Mouse (Mus musculus) intestine, embryonic 14.5 days (tissue): ENCODE results near the gene Tlr9. TPM values are rescaled to one million over a fixed set of nuclear protein-coding genes. Genes with fewer than 3 reads are reported as not detected.

Experiments
- ATAC-seq: fragments of 200-750 bp; cut with Nextera tagmentation; replicated peaks from 2 replicates; pipeline ENCODE4 v1.8.0; 2017; ENCODE audit warnings: low read depth, moderate number of reproducible peaks, moderate TSS enrichment, moderate library complexity; ENCODE audit not compliant: low FRiP score, low TSS enrichment
- DNase-seq: peaks from one replicate; pipeline ENCODE4 v3.0.0-alpha.2; 2018; ENCODE audit warnings: low spot score
- H3K27ac ChIP-seq: fragments of 300-500 bp; sonication (generic); 2 replicates; pipeline ENCODE4 v1.5.1; 2014; ENCODE audit warnings: low read depth, mild to moderate bottlenecking, control low read depth
- H3K27me3 ChIP-seq: fragments of 300-500 bp; sonication (generic); replicated peaks from 2 replicates; pipeline ENCODE4 v1.6.1; 2014; ENCODE audit warnings: low read length, control low read depth; ENCODE audit not compliant: control insufficient read depth, insufficient read depth
- H3K36me3 ChIP-seq: fragments of 300-500 bp; sonication (generic); 2 replicates; pipeline ENCODE4 v1.6.1; 2014; ENCODE audit warnings: low read length, control low read depth; ENCODE audit not compliant: control insufficient read depth, insufficient read depth
- H3K4me1 ChIP-seq: fragments of 300-500 bp; sonication (generic); replicated peaks from 2 replicates; pipeline ENCODE4 v1.6.1; 2014; ENCODE audit warnings: low read length, control low read depth, mixed read lengths; ENCODE audit not compliant: control insufficient read depth, insufficient read depth
- H3K4me2 ChIP-seq: fragments of 300-500 bp; sonication (generic); 2 replicates; pipeline ENCODE4 v1.6.1; 2014; ENCODE audit warnings: low read length
- H3K4me3 ChIP-seq: fragments of 300-500 bp; sonication (generic); 2 replicates; pipeline ENCODE4 v1.5.1; 2014; ENCODE audit warnings: low read depth, low read length, control low read depth, mixed read lengths
- H3K9ac ChIP-seq: fragments of 300-500 bp; sonication (generic); 2 replicates; pipeline ENCODE4 v1.6.1; 2014; ENCODE audit warnings: mild to moderate bottlenecking, low read length
- H3K9me3 ChIP-seq: fragments of 300-500 bp; sonication (generic); 2 replicates; pipeline ENCODE4 v1.6.1; 2016; ENCODE audit warnings: low read length, control low read depth; ENCODE audit not compliant: control insufficient read depth
- WGBS: fragments of 180-500 bp; shearing (Covaris S2); extraction: QIAGEN DNeasy Blood & Tissue Kit; methylation state at CpG from one replicate; pipeline ENCODE4 v1.1.7; 2014; 5-methylcytosine and 5-hydroxymethylcytosine counted together
- polyA plus RNA-seq: library from polyadenylated mRNA; unstranded; fragments of >200 nt; fragmentation: Nextera tagmentation; extraction: Ambion mirVana; gene quantifications from 2 replicates; pipeline ENCODE4 v1.2.1, GENCODE M21; 2014

The Tlr9 gene
- polyA plus RNA-seq, 1 experiment from 2014 or later: 0.08 TPM

DNA sequence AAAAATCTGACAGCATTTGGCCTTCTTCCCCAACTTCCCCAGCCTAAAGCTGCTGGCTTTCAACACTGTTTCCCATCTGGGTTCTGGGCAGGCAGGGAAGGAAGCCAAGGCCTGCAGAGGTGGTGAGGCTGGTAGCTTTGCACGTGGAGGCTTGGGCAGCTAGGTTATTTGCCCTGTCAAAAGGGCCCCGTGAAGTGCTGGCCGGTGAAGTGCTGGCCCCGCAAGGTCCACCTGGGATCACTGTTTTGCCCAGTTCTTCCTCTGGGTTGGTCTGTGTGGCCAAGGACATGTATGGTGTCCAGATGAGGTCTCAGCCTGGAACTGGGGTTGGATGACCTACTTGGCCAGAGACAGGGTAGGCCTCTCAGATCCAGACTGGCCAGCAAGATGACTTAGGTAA, 12.4 kb upstream of the Tlr9 start:
- Histone ChIP-seq H3K36me3 (peaks cover 50% of the 10 kb centered on the region), H3K9ac (no peak overlapping the region), H3K4me3 (no peak overlapping the region), H3K4me2 (no peak overlapping the region), H3K9me3 (no peaks in the 10 kb centered on the region), H3K27me3 (no peaks in the 10 kb centered on the region), H3K27ac (no peak overlapping the region), H3K4me1 (no peaks in the 10 kb centered on the region; the same call in 1 of the 2 replicates)
- no peak for DNase-seq
- WGBS: 94% methylated on average over 4 of the region's 4 CpGs
- ATAC-seq: no peak

DNA sequence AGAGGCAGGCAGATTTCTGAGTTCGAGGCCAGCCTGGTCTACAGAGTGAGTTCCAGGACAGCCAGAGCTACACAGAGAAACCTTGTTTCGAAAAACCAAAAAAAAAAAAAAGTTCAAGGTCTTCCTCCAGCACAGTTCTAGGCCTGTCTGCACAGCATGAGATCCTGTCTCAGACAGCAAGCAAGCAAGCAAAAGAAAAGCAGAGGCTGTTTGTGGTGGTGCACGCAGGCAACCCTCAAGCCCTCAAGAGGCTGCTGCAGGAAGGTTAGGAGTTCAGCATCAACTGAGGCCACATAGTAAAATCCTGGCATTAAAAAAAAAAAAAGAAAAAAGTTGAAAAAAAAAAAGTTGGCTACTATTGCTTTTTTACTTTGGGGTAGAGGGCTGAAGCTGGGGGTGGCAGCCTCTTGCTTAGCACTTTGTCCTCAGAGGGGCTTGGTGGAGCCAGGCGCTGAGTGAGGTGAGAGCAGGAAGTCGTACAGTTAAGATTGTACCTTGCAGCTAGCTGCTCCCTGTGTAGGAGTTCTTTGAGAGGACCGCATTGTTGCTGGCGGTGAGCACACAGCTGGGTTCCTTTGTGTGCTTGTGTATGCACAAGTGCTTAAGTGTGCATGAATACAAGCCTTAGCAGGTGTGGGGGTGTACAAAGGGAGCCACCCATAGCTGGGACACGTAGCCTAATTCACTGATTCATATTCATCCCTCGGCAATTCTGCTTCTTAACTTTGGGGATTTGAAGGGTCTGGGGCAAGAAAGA, 11.4 kb upstream of the Tlr9 start:
- 68% methylated on average over 9 of the region's 9 CpGs for WGBS
- Histone ChIP-seq H3K9ac (no peak overlapping the region), H3K4me1 (no peaks in the 10 kb centered on the region; the same call in 1 of the 2 replicates), H3K4me2 (peak overlapping the region; percentile 31), H3K9me3 (no peaks in the 10 kb centered on the region), H3K27ac (no peak overlapping the region), H3K4me3 (no peak overlapping the region), H3K27me3 (no peaks in the 10 kb centered on the region), H3K36me3 (peaks cover 57% of the 10 kb centered on the region)
- ATAC-seq: no peak
- no peak for DNase-seq

DNA sequence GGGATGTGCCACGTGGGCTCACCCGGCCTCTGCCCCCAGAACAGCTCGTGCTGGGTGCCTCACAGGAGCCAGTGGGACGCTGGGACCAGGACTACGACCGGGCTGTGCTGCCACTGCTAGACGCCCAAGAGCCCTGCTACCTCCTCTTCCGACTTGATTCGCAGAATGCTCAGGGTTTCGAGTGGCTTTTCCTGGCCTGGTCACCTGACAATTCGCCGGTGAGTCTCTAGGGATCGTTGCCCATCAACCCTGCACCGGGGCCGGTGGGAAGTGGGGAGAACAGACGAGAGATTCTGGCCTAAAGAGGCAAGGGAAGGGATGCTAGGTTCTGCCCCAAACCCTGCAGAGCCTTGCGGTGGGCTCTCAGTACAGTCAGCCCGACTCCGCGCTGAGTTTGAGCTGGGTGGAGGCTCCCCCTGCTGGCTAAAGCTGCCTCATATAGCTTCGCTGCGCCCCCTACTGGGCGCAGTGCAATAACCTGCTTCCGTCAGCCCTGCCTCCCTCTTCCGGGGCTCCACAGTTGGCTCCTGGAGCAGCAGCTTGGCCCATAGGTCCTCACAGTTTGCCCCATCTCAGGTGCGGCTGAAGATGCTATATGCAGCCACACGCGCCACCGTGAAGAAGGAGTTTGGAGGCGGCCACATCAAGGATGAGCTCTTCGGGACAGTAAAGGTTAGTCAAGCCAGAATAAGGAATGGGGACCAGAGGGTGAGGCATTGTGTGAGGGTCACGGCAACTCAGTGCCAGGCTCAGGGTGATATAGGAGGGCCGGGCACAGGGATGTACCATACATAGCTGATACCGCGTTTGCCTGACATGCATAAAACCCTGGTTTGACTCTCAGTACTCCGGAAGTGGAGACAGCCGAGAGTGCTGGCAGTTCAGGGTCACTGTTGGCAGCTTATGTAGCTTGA, 10.5 kb upstream of the Tlr9 start:
- peaks cover 58% of the 10 kb centered on the region for H3K36me3 ChIP-seq
- H3K9me3 ChIP-seq: no peaks in the 10 kb centered on the region
- ATAC-seq (peak; percentile 79), DNase-seq (peak; percentile 98)
- peak overlapping the region; percentile 20 for H3K9ac ChIP-seq
- H3K27ac ChIP-seq: no peak overlapping the region
- no peaks in the 10 kb centered on the region; the same call in 1 of the 2 replicates for H3K4me1 ChIP-seq
- H3K27me3 ChIP-seq: no peaks in the 10 kb centered on the region
- peak overlapping the region; percentile 31 for H3K4me2 ChIP-seq
- H3K4me3 ChIP-seq: no peak overlapping the region
- WGBS: 23% methylated on average over 37 of the region's 37 CpGs

DNA sequence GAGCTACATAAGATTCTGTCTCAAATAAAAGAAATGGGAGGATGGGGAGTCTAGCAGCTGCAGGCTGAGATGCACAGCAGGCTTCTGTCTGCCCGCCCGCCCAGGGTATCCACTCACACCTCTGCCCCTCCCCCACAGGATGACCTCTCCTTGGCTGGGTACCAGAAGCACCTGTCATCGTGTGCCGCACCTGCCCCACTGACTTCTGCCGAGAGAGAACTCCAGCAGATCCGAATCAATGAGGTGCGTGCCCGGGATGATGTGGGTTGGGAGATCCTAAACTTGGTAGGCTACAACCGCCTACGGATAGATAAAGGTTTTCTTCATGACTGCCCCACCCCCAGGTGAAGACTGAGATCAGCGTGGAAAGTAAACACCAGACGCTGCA, 9.8 kb upstream of the Tlr9 start:
- Histone ChIP-seq H3K4me1 (no peaks in the 10 kb centered on the region; the same call in 1 of the 2 replicates), H3K4me2 (no peak overlapping the region), H3K27ac (no peak overlapping the region), H3K4me3 (no peak overlapping the region), H3K27me3 (no peaks in the 10 kb centered on the region), H3K36me3 (peaks cover 57% of the 10 kb centered on the region), H3K9me3 (no peaks in the 10 kb centered on the region), H3K9ac (no peak overlapping the region)
- WGBS: 70% methylated on average over 12 of the region's 12 CpGs
- DNase-seq: no peak
- ATAC-seq: 0 out of 2 replicates have a peak, but pooled peaks have one; percentile 16

DNA sequence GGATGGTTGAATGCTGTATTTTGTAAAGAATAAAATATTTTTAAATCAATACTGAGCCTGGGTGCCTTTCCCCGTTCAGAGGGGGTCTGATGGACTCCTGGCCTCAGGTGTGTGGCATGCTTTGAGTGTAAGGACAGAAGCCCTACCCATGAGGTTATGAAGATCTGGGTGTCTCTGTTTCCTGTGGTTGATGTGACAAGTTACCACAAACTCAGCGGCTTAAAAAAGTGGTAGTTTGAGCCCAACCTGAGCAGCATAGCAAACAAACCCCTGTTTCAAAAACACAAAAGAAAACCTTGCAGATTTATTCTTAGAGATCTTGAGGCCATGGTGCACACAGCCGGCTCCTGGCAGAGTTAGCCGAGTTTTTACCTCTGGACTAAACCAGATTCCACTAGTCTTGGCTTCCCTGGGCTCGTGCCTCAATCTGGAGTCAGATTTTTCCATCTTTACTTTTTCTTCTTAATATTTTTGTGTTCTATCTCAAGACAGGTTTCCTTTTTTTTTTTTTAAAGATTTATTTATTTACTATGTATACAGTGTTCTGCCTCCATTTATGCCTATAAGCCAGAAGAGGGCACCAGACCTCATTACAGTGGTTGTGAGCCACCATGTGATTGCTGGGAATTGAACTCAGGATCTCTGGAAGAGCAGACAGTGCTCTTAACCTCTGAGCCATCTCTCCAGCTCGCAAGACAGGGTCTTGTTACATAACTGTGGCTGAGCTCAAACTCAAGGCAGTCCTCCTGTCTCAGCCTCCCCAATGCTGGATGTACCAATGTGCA, 6.9 kb upstream of the Tlr9 start:
- Histone ChIP-seq H3K4me2 (no peak overlapping the region), H3K4me3 (no peak overlapping the region), H3K27ac (no peak overlapping the region), H3K27me3 (no peaks in the 10 kb centered on the region), H3K36me3 (peaks cover 37% of the 10 kb centered on the region), H3K9ac (no peak overlapping the region), H3K4me1 (no peaks in the 10 kb centered on the region; the same call in 1 of the 2 replicates), H3K9me3 (no peaks in the 10 kb centered on the region)
- no peak for DNase-seq
- ATAC-seq: no peak
- whole genome bisulfite sequencing: 83% methylated on average over 6 of the region's 6 CpGs

DNA sequence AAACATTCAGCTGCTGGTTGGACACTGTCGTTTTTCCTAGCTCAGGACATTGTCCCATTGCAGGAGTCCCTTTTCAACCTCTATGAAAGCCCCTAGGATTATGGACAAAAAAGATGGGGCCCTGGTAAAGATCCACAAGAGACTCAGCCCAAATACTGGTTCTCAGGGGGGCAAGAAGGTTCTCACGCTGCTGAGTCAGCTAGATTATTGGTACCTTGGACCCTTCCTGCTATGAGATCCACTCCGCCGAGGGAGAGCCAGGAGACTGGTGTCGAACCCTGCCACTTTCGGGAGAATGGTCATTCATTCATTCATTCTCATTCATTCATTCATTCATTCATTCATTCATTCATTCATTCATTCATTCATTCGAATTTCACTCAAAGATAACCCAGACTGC, 5.4 kb upstream of the Tlr9 start:
- no peak for DNase-seq
- H3K4me1 ChIP-seq: no peaks in the 10 kb centered on the region; the same call in 1 of the 2 replicates
- H3K9ac ChIP-seq: no peak overlapping the region
- no peaks in the 10 kb centered on the region for H3K27me3 ChIP-seq
- WGBS: 89% methylated on average over 7 of the region's 7 CpGs
- peaks cover 37% of the 10 kb centered on the region for H3K36me3 ChIP-seq
- ATAC-seq: no peak
- no peak overlapping the region for H3K4me2 ChIP-seq
- H3K9me3 ChIP-seq: no peaks in the 10 kb centered on the region
- H3K27ac ChIP-seq: no peak overlapping the region
- no peak overlapping the region for H3K4me3 ChIP-seq

DNA sequence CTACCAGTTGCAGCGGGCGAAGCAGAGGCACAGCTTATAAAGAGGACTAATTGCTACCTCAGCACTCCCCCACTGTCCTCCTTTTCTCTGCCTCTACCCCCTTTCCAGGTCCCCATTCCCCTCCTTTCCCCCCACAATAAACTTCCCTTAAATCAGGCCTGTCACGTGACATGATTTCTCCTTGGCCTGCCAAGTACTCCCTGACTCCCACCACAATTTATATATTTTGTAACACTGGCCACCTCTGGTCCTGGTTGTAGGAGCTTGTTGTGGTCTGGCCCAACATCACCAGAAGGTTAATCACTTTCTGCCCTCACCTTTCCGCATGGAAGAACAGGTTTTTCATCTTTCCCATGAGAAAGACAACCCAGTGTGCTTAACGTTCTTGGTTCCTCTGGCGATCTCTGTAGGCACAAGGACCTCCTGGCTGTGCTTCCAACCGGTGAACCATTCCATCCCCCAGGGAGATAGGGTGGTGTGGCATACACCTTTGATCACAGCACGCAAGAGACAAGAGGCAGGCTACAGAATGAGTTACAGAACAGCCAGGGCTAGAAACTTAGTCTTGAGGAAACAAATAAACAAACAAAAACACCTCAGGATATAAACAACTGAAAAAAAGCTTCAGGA, 1.4 kb upstream of the Tlr9 start:
- 59% methylated on average over 8 of the region's 8 CpGs for WGBS
- Histone ChIP-seq H3K4me2 (no peak overlapping the region), H3K27ac (no peak overlapping the region), H3K27me3 (peaks cover 6% of the 10 kb centered on the region; the same call in 1 of the 2 replicates), H3K4me3 (no peak overlapping the region), H3K9me3 (no peaks in the 10 kb centered on the region), H3K4me1 (peaks cover 5% of the 10 kb centered on the region; the same call in 1 of the 2 replicates), H3K9ac (no peak overlapping the region), H3K36me3 (peaks cover 5% of the 10 kb centered on the region; the same call in 1 of the 2 replicates)
- DNase-seq (no peak), ATAC-seq (no peak)

DNA sequence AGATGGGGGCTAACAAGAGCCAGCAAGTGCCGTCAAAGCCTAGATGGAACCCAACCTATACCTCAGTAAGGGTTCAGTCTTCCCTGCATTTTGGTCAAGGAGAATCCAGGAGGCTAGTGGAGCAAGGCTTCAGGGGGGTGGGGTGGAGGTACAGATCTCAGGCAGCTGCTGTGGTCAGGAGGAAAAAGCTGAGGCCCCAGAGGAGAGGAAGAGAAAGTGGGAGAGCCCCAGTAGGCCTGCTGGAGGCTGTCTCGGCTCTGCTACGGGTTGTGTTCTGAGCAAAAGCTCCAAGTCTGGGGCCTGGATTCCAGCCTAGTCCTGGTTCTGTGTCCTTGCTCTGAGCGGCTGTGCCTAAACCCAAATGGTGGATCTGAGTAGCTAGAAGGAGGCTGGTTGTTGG, 596 bp downstream of the Tlr9 start:
- Histone ChIP-seq H3K36me3 (no peaks in the 10 kb centered on the region), H3K27me3 (peaks cover 6% of the 10 kb centered on the region; the same call in 1 of the 2 replicates), H3K4me3 (no peak overlapping the region), H3K27ac (no peak overlapping the region), H3K9ac (no peak overlapping the region), H3K4me2 (no peak overlapping the region), H3K9me3 (no peaks in the 10 kb centered on the region), H3K4me1 (peaks cover 12% of the 10 kb centered on the region)
- ATAC-seq (no peak), DNase-seq (no peak)
- WGBS: 84% methylated on average over 4 of the region's 4 CpGs
